Mouse (Mus musculus): ENCODE measurements at regions not wholly inside any gene's neighbourhood (a gene's known extent, or its start where the extent isn't known, plus 50 kb on each side); places are given as distances from the start of the nearest gene placed in this dataset.

DNA sequence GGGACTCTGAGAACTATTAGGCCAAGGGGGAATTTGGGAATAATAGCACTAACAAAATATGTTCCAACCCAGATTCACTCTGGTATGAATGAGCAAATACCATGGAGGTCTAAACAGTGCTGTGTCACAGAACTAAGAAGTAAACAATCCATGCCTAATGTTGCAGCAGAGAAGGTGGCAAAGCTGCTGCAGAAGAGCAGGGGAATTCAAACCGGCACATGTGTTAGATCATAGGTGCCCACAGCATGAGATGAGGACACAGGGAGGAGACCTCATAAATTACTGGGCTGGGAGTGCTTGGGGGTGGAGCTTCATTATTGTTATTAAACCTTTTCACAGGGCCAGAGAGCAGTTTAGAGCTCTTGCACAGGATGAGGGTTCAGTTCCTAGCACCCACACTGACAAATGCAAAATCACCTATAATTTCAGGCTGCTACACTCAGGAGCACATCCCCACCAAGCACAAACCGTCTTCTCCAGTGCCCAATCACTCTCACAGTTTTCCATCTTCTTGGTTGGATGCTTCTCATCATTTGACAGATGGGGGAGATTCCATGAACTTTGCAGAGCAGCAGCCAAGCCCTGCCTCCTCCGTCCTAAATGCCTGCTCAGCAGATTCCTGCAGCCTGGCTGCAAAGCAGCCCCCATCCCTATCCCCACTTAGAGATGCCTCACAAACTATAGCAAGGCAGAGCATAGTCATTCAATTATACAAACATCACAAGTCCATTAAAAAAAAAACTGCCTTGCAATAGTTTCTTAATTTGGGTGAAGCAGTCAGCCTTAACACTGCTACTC lies 79.0 kb upstream of the Rarb start:
- DNase-seq = no peak

- DNase-seq = no peak
These were observed 78.0 kb upstream of the Rarb start for GRCm38 (mm10) chr14:16896974-16897373.

DNA sequence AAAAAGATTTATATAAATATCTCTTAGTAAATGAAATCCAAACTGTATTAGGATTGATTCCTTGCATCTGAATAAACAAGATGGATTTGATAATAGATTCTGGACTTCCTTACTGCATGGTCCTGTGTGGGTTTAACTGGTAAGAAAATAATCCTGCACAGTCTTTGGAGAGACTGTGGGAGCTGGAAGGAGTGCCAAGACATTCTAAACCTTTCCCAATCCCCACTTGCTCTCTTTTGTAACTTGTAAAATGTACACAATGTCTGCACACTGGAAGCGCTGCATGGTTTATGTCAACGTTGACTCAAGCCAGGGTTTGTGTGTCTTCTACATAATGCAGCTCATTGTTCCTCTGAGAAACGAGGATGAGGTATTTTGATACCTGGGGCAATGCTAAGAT lies 62.3 kb upstream of the Rarb start:
- DNase-seq = no peak

DNA sequence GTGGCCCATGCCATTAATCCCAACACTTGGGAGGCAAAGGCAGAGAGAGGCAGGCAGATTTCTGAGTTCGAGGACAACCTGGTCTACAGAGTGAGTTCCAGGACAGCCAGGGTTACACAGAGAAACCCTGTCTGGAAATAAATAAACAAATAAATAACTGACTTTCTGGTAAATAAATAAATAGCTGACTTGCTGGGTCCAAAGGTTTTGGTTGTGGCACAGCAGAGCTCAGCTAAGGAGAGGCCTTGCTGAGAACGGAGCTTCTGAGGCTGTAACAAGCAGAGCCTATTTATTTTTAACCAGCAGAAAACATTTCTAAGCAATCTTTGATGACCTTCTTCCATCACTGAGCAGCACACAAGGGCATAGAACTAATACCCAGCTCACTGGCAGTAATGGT lies 50.3 kb upstream of the Rarb start:
- no peak for DNase-seq
